Mouse (Mus musculus) layer of hippocampus, adult 8-10 months (tissue): ENCODE measurements around the gene Zfand3. TPM values are rescaled to one million over a fixed set of nuclear protein-coding genes. Genes with fewer than 3 reads are reported as not detected.
A peak's percentile ranks its signal among the peaks of the same experiment; 100 is the strongest.

ENCODE experiments used
- DNase-seq, 2 experiments: peaks; one replicate each; pipeline ENCODE4 v3.0.0; 2022; ENCODE audit warnings: low spot score in 2 of 2
- total RNA-seq, 4 experiments: library from RNA; stranded (reverse); gene quantifications; 2 replicates each; pipeline ENCODE4 v1.2.4; 2022

Gene Zfand3
- total RNA-seq, 4 experiments from 2014 or later, result 100 to 122 (median 109) TPM

- DNase-seq, result no peak
Measured at GRCm38 (mm10) chr17:29997726-29998125, 6.8 kb upstream of the Zfand3 start.

- no peak for DNase-seq
Measured at GRCm38 (mm10) chr17:29998566-29999295, 5.8 kb upstream of the Zfand3 start.

GRCm38 (mm10) chr17:30005103-30005443 lies 540 bp downstream of the Zfand3 start:
- DNase-seq, result no peak

- DNase-seq, result no peak
Measured at GRCm38 (mm10) chr17:30005451-30005941, 963 bp downstream of the Zfand3 start.

GRCm38 (mm10) chr17:30006877-30007276 lies 2.3 kb downstream of the Zfand3 start:
- DNase-seq, result no peak

GRCm38 (mm10) chr17:30007883-30008282 lies 3.4 kb downstream of the Zfand3 start:
- DNase-seq, result no peak

- DNase-seq, result no peak
Measured at GRCm38 (mm10) chr17:30008392-30008791, 3.9 kb downstream of the Zfand3 start.

- no peak for DNase-seq
Measured at GRCm38 (mm10) chr17:30014660-30015059, 10.1 kb downstream of the Zfand3 start.

GRCm38 (mm10) chr17:30018927-30019610 lies 14.5 kb downstream of the Zfand3 start:
- no peak for DNase-seq

- DNase-seq, result no peak
Measured at GRCm38 (mm10) chr17:30019942-30020341, 15.4 kb downstream of the Zfand3 start.

GRCm38 (mm10) chr17:30024651-30025050 lies 20.1 kb downstream of the Zfand3 start:
- peak; percentile 30 to 69 for DNase-seq

- no peak for DNase-seq
Measured at GRCm38 (mm10) chr17:30026617-30027016, 22.1 kb downstream of the Zfand3 start.

- no peak for DNase-seq
Measured at GRCm38 (mm10) chr17:30027343-30028029, 23.0 kb downstream of the Zfand3 start.

GRCm38 (mm10) chr17:30029633-30030226 lies 25.2 kb downstream of the Zfand3 start:
- DNase-seq, result no peak

- no peak for DNase-seq
Measured at GRCm38 (mm10) chr17:30032796-30033195, 28.3 kb downstream of the Zfand3 start.

GRCm38 (mm10) chr17:30033991-30034390 lies 29.5 kb downstream of the Zfand3 start:
- DNase-seq, result no peak

- DNase-seq, result no peak
Measured at GRCm38 (mm10) chr17:30035216-30036005, 30.9 kb downstream of the Zfand3 start.

GRCm38 (mm10) chr17:30043163-30043822 lies 38.8 kb downstream of the Zfand3 start:
- no peak for DNase-seq

GRCm38 (mm10) chr17:30045181-30045580 lies 40.6 kb downstream of the Zfand3 start:
- no peak for DNase-seq

GRCm38 (mm10) chr17:30046654-30047053 lies 42.1 kb downstream of the Zfand3 start:
- no peak for DNase-seq
